Mouse (Mus musculus) spleen, adult 2 months (tissue): ENCODE data around the gene Dolk.

Experiments
- CTCF ChIP-seq: fragments of 200-500 bp; IDR thresholded peaks from 2 replicates; pipeline ENCODE4 v1.5.1; 2011; ENCODE audit warnings: mild to moderate bottlenecking, inconsistent platforms; ENCODE audit not compliant: insufficient read depth, insufficient read length, insufficient replicate concordance; ENCODE audit errors: extremely low read depth
- POLR2A ChIP-seq: fragments of 200-500 bp; IDR thresholded peaks from 2 replicates; pipeline ENCODE4 v1.6.1; 2011; ENCODE audit warnings: low read depth, low read length, inconsistent platforms

DNA sequence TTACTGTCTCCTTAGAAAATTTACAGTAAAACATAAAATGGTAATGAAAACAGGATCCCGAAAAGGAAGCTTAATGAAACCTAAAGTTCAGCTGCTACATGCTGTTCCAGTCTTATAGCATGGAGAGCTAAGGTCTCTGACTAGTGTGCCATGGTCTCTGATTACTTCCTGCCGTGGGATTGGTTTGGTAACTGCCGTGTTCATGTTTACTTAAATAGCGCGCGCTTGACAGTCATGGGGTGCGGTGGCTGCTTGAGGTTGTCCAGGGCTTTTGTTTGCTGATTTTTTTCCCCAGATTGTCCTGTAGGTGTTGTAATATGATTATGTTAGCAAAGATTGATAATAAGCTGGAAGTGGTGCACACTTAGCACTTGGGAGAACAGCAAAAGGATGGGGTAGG is 20.0 kb upstream of the Dolk start:
- TF ChIP-seq POLR2A (no peak), CTCF (no peak)
